Mouse (Mus musculus) thymus, adult 2 months (tissue): ENCODE data around the gene Mcu.

Experiments used
- CTCF ChIP-seq: fragments of 200-500 bp; IDR thresholded peaks from 2 replicates; pipeline ENCODE4 v1.5.1; 2012; ENCODE audit warnings: mild to moderate bottlenecking, control low read depth, low read length, moderate library complexity, borderline replicate concordance; ENCODE audit not compliant: control insufficient read depth, poor library complexity, insufficient read depth; ENCODE audit errors: extremely low read depth
- POLR2A ChIP-seq: fragments of 200-500 bp; IDR thresholded peaks from 2 replicates; pipeline ENCODE4 v1.6.1; 2012; ENCODE audit warnings: mild to moderate bottlenecking, low read length, control low read depth, moderate library complexity; ENCODE audit not compliant: control insufficient read depth, poor library complexity, insufficient read depth; ENCODE audit errors: extremely low read depth

DNA sequence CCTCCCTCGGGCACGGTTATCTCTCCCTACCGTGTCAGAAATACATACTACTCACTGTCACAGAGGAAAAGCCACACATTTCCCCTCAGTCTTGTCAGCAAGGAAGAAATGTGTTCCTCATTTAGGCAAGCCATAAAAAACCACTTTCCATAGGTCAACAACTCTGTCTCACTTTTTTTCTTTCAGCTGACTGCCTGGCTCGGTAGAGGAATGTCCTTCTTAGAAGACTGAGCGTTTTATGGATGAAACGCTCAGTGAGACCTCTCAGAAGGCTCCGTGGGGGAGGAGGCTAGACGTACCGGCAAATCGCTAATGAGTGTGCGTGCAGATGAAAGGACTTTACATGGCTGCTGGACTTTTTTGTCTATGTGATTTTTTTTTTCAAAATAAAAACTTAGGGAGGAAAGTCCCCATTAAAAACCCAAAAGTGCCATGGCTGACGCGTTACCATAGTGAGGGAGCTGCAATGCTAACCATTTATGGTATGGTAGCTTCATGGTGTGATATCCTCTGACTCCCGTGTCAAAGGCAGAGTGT is 105.0 kb downstream of the Mcu start:
- TF ChIP-seq CTCF (no peak), POLR2A (no peak)
